Mouse (Mus musculus): ENCODE results near the gene Dennd1b.

DNA sequence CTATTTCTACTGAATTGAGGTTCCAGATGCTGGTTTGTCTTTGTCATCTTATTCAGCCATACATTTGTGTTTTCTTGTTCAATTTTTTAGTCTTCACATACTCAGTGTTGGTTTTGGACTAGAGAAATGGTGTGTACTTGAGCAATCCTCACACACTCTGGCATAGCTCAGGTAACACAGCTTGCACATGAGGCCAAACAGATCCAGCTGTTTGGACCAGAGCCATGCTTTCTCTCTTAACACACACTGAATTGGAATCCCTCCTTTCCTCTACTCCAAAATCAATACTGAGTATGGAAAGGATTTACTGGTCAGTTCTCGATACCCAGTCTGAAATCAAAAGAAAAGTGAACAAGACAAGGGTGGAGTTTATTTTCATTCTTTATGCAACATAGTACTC, 69.2 kb downstream of the Dennd1b start:
- TF ChIP-seq CTCF (IDR thresholded peaks at IDR 0.05; ENCODE audit: low read depth, low read length) (no peak), TAL1 (conservative IDR thresholded peaks at IDR 0.05; ENCODE audit: low read depth, low read length) (no peak), GATA1 (IDR thresholded peaks at IDR 0.05; ENCODE audit: borderline replicate concordance, low read length) (no peak)

All from G1E (cell line).